Mouse (Mus musculus) megakaryocyte, embryonic 14.5 days (primary cell): Measurements from ENCODE around the gene Ank3. TPM values are rescaled to one million over a fixed set of nuclear protein-coding genes. Genes with fewer than 3 reads are reported as not detected.

Experiments used
- H3K27me3 ChIP-seq: replicated peaks from 2 replicates; pipeline ENCODE3; 2012; ENCODE audit warnings: inconsistent platforms
- H3K36me3 ChIP-seq: replicated peaks from 2 replicates; pipeline ENCODE3; 2012; ENCODE audit warnings: low read length, inconsistent platforms, mixed read lengths
- H3K4me1 ChIP-seq: 2 replicates; pipeline ENCODE4 v1.6.1; 2012; ENCODE audit warnings: inconsistent platforms
- H3K4me3 ChIP-seq: replicated peaks from 2 replicates; pipeline ENCODE3; 2012; ENCODE audit warnings: moderate library complexity, mild to moderate bottlenecking, inconsistent platforms
- H3K9me3 ChIP-seq: 2 replicates; pipeline ENCODE4 v1.6.1; 2012; ENCODE audit warnings: inconsistent platforms
- FLI1 ChIP-seq: IDR thresholded peaks from 2 replicates; pipeline ENCODE4 v1.6.1; 2012; ENCODE audit warnings: low read length, inconsistent platforms, mixed read lengths
- GATA1 ChIP-seq: IDR thresholded peaks from 3 replicates; pipeline ENCODE4 v1.6.1; 2012; ENCODE audit warnings: mixed read lengths, low read length, inconsistent platforms, borderline replicate concordance
- polyA plus RNA-seq: library from polyadenylated mRNA; stranded (reverse); fragments of >175 nt; gene quantifications from 2 replicates; pipeline ENCODE4 v1.2.3, GENCODE M21; 2012; ENCODE audit warnings: low replicate concordance; ENCODE audit not compliant: insufficient read depth

Gene Ank3
- polyA plus RNA-seq, 1 experiment, result 4.4 TPM

- TF ChIP-seq FLI1, result no peak
- no peak for TF ChIP-seq GATA1
- peak overlapping the region; percentile 10 for H3K4me3 ChIP-seq
- no peaks in the 10 kb centered on the region for H3K9me3 ChIP-seq
- H3K4me1 ChIP-seq, result no peaks in the 10 kb centered on the region
- no peaks in the 10 kb centered on the region for H3K27me3 ChIP-seq
- no peaks in the 10 kb centered on the region for H3K36me3 ChIP-seq
Observed at GRCm38 (mm10) chr10:69918461-69919151, 520.0 kb downstream of the Ank3 start.

GRCm38 (mm10) chr10:69919152-69919492, 520.5 kb downstream of the Ank3 start:
- Histone ChIP-seq H3K9me3 (no peaks in the 10 kb centered on the region), H3K4me1 (no peaks in the 10 kb centered on the region), H3K36me3 (no peaks in the 10 kb centered on the region), H3K4me3 (peak overlapping the region; percentile 10), H3K27me3 (no peaks in the 10 kb centered on the region)
- TF ChIP-seq GATA1, result no peak
- no peak for TF ChIP-seq FLI1

- Histone ChIP-seq H3K27me3 (peaks cover 4% of the 10 kb centered on the region), H3K36me3 (no peaks in the 10 kb centered on the region), H3K9me3 (no peaks in the 10 kb centered on the region), H3K4me1 (no peaks in the 10 kb centered on the region), H3K4me3 (no peak overlapping the region)
- no peak for TF ChIP-seq FLI1
- TF ChIP-seq GATA1, result no peak
Observed at GRCm38 (mm10) chr10:69919746-69920145, 521.2 kb downstream of the Ank3 start.

- Histone ChIP-seq H3K36me3 (no peaks in the 10 kb centered on the region), H3K9me3 (no peaks in the 10 kb centered on the region), H3K27me3 (peaks cover 21% of the 10 kb centered on the region), H3K4me1 (no peaks in the 10 kb centered on the region), H3K4me3 (no peak overlapping the region)
- TF ChIP-seq GATA1 (no peak), FLI1 (no peak)
Observed at GRCm38 (mm10) chr10:69922076-69922475, 523.5 kb downstream of the Ank3 start.

GRCm38 (mm10) chr10:69923801-69924200, 525.2 kb downstream of the Ank3 start:
- peaks cover 25% of the 10 kb centered on the region for H3K27me3 ChIP-seq
- H3K9me3 ChIP-seq, result no peaks in the 10 kb centered on the region
- no peak overlapping the region for H3K4me3 ChIP-seq
- no peaks in the 10 kb centered on the region for H3K36me3 ChIP-seq
- no peak for TF ChIP-seq FLI1
- TF ChIP-seq GATA1, result no peak
- H3K4me1 ChIP-seq, result no peaks in the 10 kb centered on the region

GRCm38 (mm10) chr10:69924321-69924720, 525.7 kb downstream of the Ank3 start:
- Histone ChIP-seq H3K9me3 (no peaks in the 10 kb centered on the region), H3K4me3 (no peak overlapping the region), H3K4me1 (no peaks in the 10 kb centered on the region), H3K27me3 (peaks cover 25% of the 10 kb centered on the region), H3K36me3 (no peaks in the 10 kb centered on the region)
- TF ChIP-seq FLI1, result no peak
- TF ChIP-seq GATA1, result no peak

- no peaks in the 10 kb centered on the region for H3K36me3 ChIP-seq
- no peaks in the 10 kb centered on the region for H3K4me1 ChIP-seq
- TF ChIP-seq GATA1 (no peak), FLI1 (no peak)
- peak overlapping the region; percentile 59 for H3K4me3 ChIP-seq
- H3K9me3 ChIP-seq, result no peaks in the 10 kb centered on the region
- peaks cover 25% of the 10 kb centered on the region for H3K27me3 ChIP-seq
Observed at GRCm38 (mm10) chr10:69924845-69925244, 526.3 kb downstream of the Ank3 start.

GRCm38 (mm10) chr10:69925285-69926157, 526.9 kb downstream of the Ank3 start:
- Histone ChIP-seq H3K27me3 (peaks cover 25% of the 10 kb centered on the region), H3K4me1 (no peaks in the 10 kb centered on the region), H3K36me3 (no peaks in the 10 kb centered on the region), H3K4me3 (no peak overlapping the region), H3K9me3 (peaks cover 4% of the 10 kb centered on the region)
- TF ChIP-seq FLI1, result no peak
- TF ChIP-seq GATA1, result no peak

GRCm38 (mm10) chr10:69926158-69926882, 527.7 kb downstream of the Ank3 start:
- H3K4me3 ChIP-seq, result no peak overlapping the region
- H3K27me3 ChIP-seq, result peaks cover 25% of the 10 kb centered on the region
- H3K9me3 ChIP-seq, result peaks cover 8% of the 10 kb centered on the region
- H3K36me3 ChIP-seq, result no peaks in the 10 kb centered on the region
- TF ChIP-seq FLI1, result no peak
- TF ChIP-seq GATA1, result no peak
- H3K4me1 ChIP-seq, result no peaks in the 10 kb centered on the region
